25 mouse cellular contexts compared by ENCODE assay signal in the genomic region with DNA sequence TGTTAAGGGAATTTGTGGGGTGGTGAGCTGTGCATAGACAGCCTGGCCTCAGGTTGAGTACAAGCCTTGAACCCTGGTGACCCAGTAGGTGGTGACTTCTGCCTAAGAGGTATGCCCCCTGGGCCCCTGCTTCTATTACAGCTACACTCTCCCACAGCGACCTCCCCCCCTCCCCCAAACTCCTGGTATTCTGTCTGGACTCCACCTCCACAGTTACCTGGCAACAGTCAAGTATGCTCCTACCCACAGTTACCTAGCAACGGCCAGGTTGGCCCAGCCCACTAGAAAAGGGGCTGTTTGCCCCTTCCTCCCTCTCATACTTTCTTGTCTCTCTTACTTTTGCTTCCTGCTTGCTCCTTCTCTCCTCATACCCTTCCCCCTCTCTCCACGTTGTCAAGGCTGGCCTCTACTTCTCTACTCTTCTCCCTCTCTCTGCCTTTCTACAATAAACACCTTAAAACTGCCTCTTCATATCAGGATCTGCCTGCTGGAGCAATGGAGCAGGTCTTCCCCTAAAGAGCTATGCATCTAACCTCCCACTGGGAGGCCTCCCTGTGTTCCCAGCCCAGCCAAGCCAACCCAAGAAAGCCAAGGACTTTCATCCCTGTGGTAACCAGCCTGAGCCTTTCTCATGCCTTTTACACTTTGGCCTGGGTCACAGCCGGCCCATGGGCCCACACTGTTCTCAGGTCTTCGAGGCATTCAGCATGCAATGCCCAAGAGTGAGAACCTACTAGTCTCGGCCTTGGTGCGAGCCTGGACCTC.
A peak's percentile ranks its signal among the peaks of the same experiment; 100 is the strongest.
DNase-seq lines count a peak whose midpoint lies in the region; ATAC-seq and TF ChIP-seq lines count a peak whose summit lies in the region.
"Had no signal": no experiment of that assay in that cellular context is flagged by ENCODE, and none has a peak within 500 bp of the region (broad histone marks: within the 10 kb centered on the region; RNA-seq: fewer than 3 reads in every experiment).

No protein-coding gene starts in this region.

- no peaks in the 10 kb centered on the region for H3K27me3 ChIP-seq in lung, embryonic 14.5 days (ENCODE audit: insufficient read depth, low read length)
- H3K27me3 ChIP-seq in testis, adult 2 months (ENCODE audit: control insufficient read depth, insufficient read depth, low read length): no peaks in the 10 kb centered on the region
- H3K27me3 ChIP-seq in neural tube, embryonic 15.5 days (replicated peaks): no peaks in the 10 kb centered on the region
- H3K27me3 ChIP-seq: embryonic facial prominence, embryonic 15.5 days; heart, embryonic 15.5 days; hindbrain, embryonic 15.5 days; neural tube, embryonic 13.5 days had no signal

- no peak overlapping the region for H3K4me2 ChIP-seq in lung, embryonic 14.5 days
- no peak overlapping the region for H3K4me2 ChIP-seq in neural tube, embryonic 15.5 days
- H3K4me2 ChIP-seq: embryonic facial prominence, embryonic 15.5 days; heart, embryonic 15.5 days; hindbrain, embryonic 15.5 days; liver, embryonic 11.5 days; neural tube, embryonic 13.5 days had no signal

- H3K4me3 ChIP-seq in lung, embryonic 14.5 days (ENCODE audit: low read depth, low read length): no peak overlapping the region
- H3K4me3 ChIP-seq in testis, adult 2 months (ENCODE audit: control insufficient read depth, low read depth, low read length): peak overlapping the region; percentile 84
- H3K4me3 ChIP-seq in neural tube, embryonic 15.5 days (replicated peaks): no peak overlapping the region
- H3K4me3 ChIP-seq: embryonic facial prominence, embryonic 15.5 days; heart, embryonic 15.5 days; hindbrain, embryonic 15.5 days; layer of hippocampus, adult 2 months; neural tube, embryonic 13.5 days had no signal

- peak; percentile 13 for DNase-seq in embryo, embryonic 10 days (ENCODE audit: low spot score)
- no peak for DNase-seq in embryo, embryonic 9.5 days (ENCODE audit: extremely low spot score)
- DNase-seq in lung, embryonic 14.5 days: peak; percentile 46
- no peak for DNase-seq in lung, adult 18-20 months
- DNase-seq in testis, postnatal 14 days (ENCODE audit: low spot score): no peak
- DNase-seq: adrenal gland, adult 8-10 months; cerebellum, adult 11-12 months; heart, postnatal 36 days; kidney, adult 2 months; kidney, postnatal 10 days; liver, postnatal 0 days; right cerebral cortex, adult 18-20 months; right cerebral cortex, postnatal 4 days; thymus, adult 18-20 months; thymus, postnatal 36 days had no signal

- H3K9me3 ChIP-seq in lung, embryonic 14.5 days (ENCODE audit: low read depth, low read length): no peaks in the 10 kb centered on the region
- H3K9me3 ChIP-seq in neural tube, embryonic 15.5 days (replicated peaks): no peaks in the 10 kb centered on the region
- H3K9me3 ChIP-seq: embryonic facial prominence, embryonic 15.5 days; heart, embryonic 15.5 days; hindbrain, embryonic 15.5 days; neural tube, embryonic 13.5 days had no signal

- TF ChIP-seq POLR2A in testis, adult 2 months (IDR thresholded peaks at IDR 0.05; ENCODE audit: control insufficient read depth, low read depth, low read length): peak; percentile 37; the same call in 1 of the 2 replicates

- peak; percentile 38; the same call in 1 of the 2 replicates for ATAC-seq in lung, embryonic 14.5 days (ENCODE audit: insufficient read depth)
- no peak for ATAC-seq in neural tube, embryonic 15.5 days (ENCODE audit: low FRiP score)
- ATAC-seq: activated CD4-positive, CD25-positive, alpha-beta regulatory T cell, adult 4 months; liver, postnatal 0 days had no signal

- no peak overlapping the region for H3K9ac ChIP-seq in lung, embryonic 14.5 days
- no peak overlapping the region for H3K9ac ChIP-seq in neural tube, embryonic 15.5 days (replicated peaks)
- H3K9ac ChIP-seq: embryonic facial prominence, embryonic 15.5 days; heart, embryonic 15.5 days; hindbrain, embryonic 15.5 days; liver, postnatal 0 days; neural tube, embryonic 13.5 days had no signal

- TF ChIP-seq CTCF in lung, embryonic 14.5 days (IDR thresholded peaks at IDR 0.05; ENCODE audit: low read depth): no peak
- TF ChIP-seq CTCF in testis, adult 2 months (IDR thresholded peaks at IDR 0.05; ENCODE audit: control insufficient read depth, insufficient read depth, insufficient replicate concordance, low read depth, low read length): no peak

- no peaks in the 10 kb centered on the region for H3K36me3 ChIP-seq in lung, embryonic 14.5 days (ENCODE audit: insufficient read depth)
- H3K36me3 ChIP-seq in testis, adult 2 months (ENCODE audit: control insufficient read depth, insufficient read depth, low read length): no peaks in the 10 kb centered on the region
- H3K36me3 ChIP-seq in neural tube, embryonic 15.5 days: no peaks in the 10 kb centered on the region
- H3K36me3 ChIP-seq: embryonic facial prominence, embryonic 15.5 days; heart, embryonic 15.5 days; hindbrain, embryonic 15.5 days; neural tube, embryonic 13.5 days had no signal

- WGBS in lung, embryonic 14.5 days: 64% methylated on average over 7 of the region's 7 CpGs
- 68% methylated on average over 7 of the region's 7 CpGs for WGBS in neural tube, embryonic 15.5 days

- no peak overlapping the region for H3K27ac ChIP-seq in lung, embryonic 14.5 days (ENCODE audit: low read depth)
- H3K27ac ChIP-seq in testis, adult 2 months (ENCODE audit: control insufficient read depth, insufficient read depth, low read depth, low read length): no peak overlapping the region
- no peak overlapping the region for H3K27ac ChIP-seq in neural tube, embryonic 15.5 days (replicated peaks)
- H3K27ac ChIP-seq: embryonic facial prominence, embryonic 15.5 days; heart, embryonic 15.5 days; hindbrain, embryonic 15.5 days; layer of hippocampus, adult 2 months; macrophage; neural tube, embryonic 13.5 days had no signal

- H3K4me1 ChIP-seq in lung, embryonic 14.5 days (ENCODE audit: insufficient read depth): no peaks in the 10 kb centered on the region
- H3K4me1 ChIP-seq in testis, adult 2 months (ENCODE audit: control insufficient read depth, insufficient read depth, low read length): peaks cover 10% of the 10 kb centered on the region
- no peaks in the 10 kb centered on the region for H3K4me1 ChIP-seq in neural tube, embryonic 15.5 days
- H3K4me1 ChIP-seq: embryonic facial prominence, embryonic 15.5 days; heart, embryonic 15.5 days; hindbrain, embryonic 15.5 days; neural tube, embryonic 13.5 days had no signal

Comparison
In these comparisons a context has a peak if more than half of its experiments do, and no peak if none do; other contexts are left out.
1. DNase-seq: peak in embryo, embryonic 10 days (single experiment) and lung, embryonic 14.5 days (single experiment); none in embryo, embryonic 9.5 days (single experiment), lung, adult 18-20 months (0 of 2) and testis, postnatal 14 days (single experiment).